In genomic region chr6:48770696-48771095, GRCm38 (mm10) we compare ENCODE assay signal across 18 mouse cellular contexts. TPM values are rescaled to one million over a fixed set of nuclear protein-coding genes. Genes with fewer than 3 reads are reported as not detected.
A peak's percentile ranks its signal among the peaks of the same experiment; 100 is the strongest.
DNase-seq lines count a peak whose midpoint lies in the region; ATAC-seq and TF ChIP-seq lines count a peak whose summit lies in the region.
"Had no signal": no experiment of that assay in that cellular context is flagged by ENCODE, and none has a peak within 500 bp of the region (broad histone marks: within the 10 kb centered on the region; RNA-seq: fewer than 3 reads in every experiment).

Gene Gimap3 (minus strand): TSS chr6:48770851.

- intact Hi-C loops in left cerebral cortex, postnatal 25 days (cut with DNase I) = loop anchor here (5.0 to 10.0 kb wide), 2 partner anchors 188 to 226 kb away; no protein-coding TSS in a partner anchor

- no peak within 1 kb of the TSS for H3K9ac ChIP-seq in intestine, postnatal 0 days (ENCODE audit: low read depth, low read length)
- H3K9ac ChIP-seq: embryonic facial prominence, embryonic 15.5 days; forebrain, embryonic 12.5 days; heart, embryonic 15.5 days; hindbrain, embryonic 14.5 days; liver, embryonic 12.5 days had no signal

- 75% methylated on average over 3 of the region's 3 CpGs for WGBS in intestine, postnatal 0 days

- H3K9me3 ChIP-seq in intestine, postnatal 0 days (ENCODE audit: control insufficient read depth) = no peaks in the 10 kb centered on the region
- H3K9me3 ChIP-seq: embryonic facial prominence, embryonic 15.5 days; forebrain, embryonic 12.5 days; heart, embryonic 15.5 days; limb, embryonic 10.5 days; liver, embryonic 12.5 days had no signal

- no peaks in the 10 kb centered on the region for H3K36me3 ChIP-seq in intestine, postnatal 0 days (ENCODE audit: control insufficient read depth, insufficient read depth)
- H3K36me3 ChIP-seq: embryonic facial prominence, embryonic 15.5 days; forebrain, embryonic 12.5 days; heart, embryonic 15.5 days; limb, embryonic 10.5 days; liver, embryonic 12.5 days had no signal

- peak; percentile 69 for ATAC-seq in CD4-positive, CD25-positive, alpha-beta regulatory T cell, adult 4 months
- ATAC-seq in intestine, postnatal 0 days = no peak
- ATAC-seq: liver, embryonic 12.5 days; lung, postnatal 0 days had no signal

- no peak for TF ChIP-seq CTCF in intestine, postnatal 0 days (IDR thresholded peaks at IDR 0.05; ENCODE audit: low read depth)

- H3K4me1 ChIP-seq in intestine, postnatal 0 days (replicated peaks; ENCODE audit: control insufficient read depth, insufficient read depth, low read length) = no peaks in the 10 kb centered on the region
- H3K4me1 ChIP-seq: embryonic facial prominence, embryonic 15.5 days; forebrain, embryonic 12.5 days; heart, embryonic 15.5 days; limb, embryonic 10.5 days; liver, embryonic 12.5 days had no signal

- no peak within 1 kb of the TSS for H3K27ac ChIP-seq in intestine, postnatal 0 days (ENCODE audit: low read depth, low read length)
- H3K27ac ChIP-seq: embryonic facial prominence, embryonic 15.5 days; forebrain, embryonic 12.5 days; heart, embryonic 15.5 days; hindbrain, embryonic 14.5 days; liver, embryonic 12.5 days had no signal

- H3K27me3 ChIP-seq in intestine, postnatal 0 days (replicated peaks; ENCODE audit: control insufficient read depth, insufficient read depth, low read length) = no peaks in the 10 kb centered on the region
- H3K27me3 ChIP-seq: embryonic facial prominence, embryonic 15.5 days; forebrain, embryonic 12.5 days; heart, embryonic 15.5 days; liver, embryonic 12.5 days had no signal

- H3K4me2 ChIP-seq in intestine, postnatal 0 days (replicated peaks; ENCODE audit: low read depth) = no peak within 1 kb of the TSS
- H3K4me2 ChIP-seq: embryonic facial prominence, embryonic 15.5 days; forebrain, embryonic 12.5 days; heart, embryonic 15.5 days; hindbrain, embryonic 14.5 days; liver, embryonic 12.5 days; midbrain, embryonic 11.5 days had no signal

- peak; percentile 34 for DNase-seq in lung, postnatal 36 days
- no peak for DNase-seq in lung, postnatal 10 days
- peak; percentile 82 for DNase-seq in induced T-regulatory cell, adult 2 months (ENCODE audit: low read depth)
- DNase-seq in thymus, postnatal 14 days = peak; percentile 19
- DNase-seq in left cerebral cortex, postnatal 25 days (ENCODE audit: low spot score in 2 of 2) = no peak
- DNase-seq: cerebellum, adult 9-10 months; kidney, adult 18-20 months had no signal

- H3K4me3 ChIP-seq in intestine, postnatal 0 days (ENCODE audit: low read depth, low read length) = no peak within 1 kb of the TSS
- H3K4me3 ChIP-seq: embryonic facial prominence, embryonic 15.5 days; forebrain, embryonic 12.5 days; heart, embryonic 15.5 days; limb, embryonic 10.5 days; liver, embryonic 12.5 days had no signal

RNA-seq across cellular contexts. Expression of gene Gimap3, which starts in this region (rescaled TPM):
- 1,000 to 10,000 TPM; 1,659 to 2,511 TPM for polyA plus RNA-seq in CD4-positive, CD25-positive, alpha-beta regulatory T cell, adult 4 months (2017; shearing (Covaris generic))
- not detected for total RNA-seq in left cerebral cortex, postnatal 25 days (2021)
- 0.58 and 0.64 TPM in 2 replicates for polyA plus RNA-seq in intestine, postnatal 0 days (2015; fragmentation: Nextera tagmentation; extraction: Ambion mirVana)
- polyA plus RNA-seq: embryonic facial prominence, embryonic 15.5 days; forebrain, embryonic 12.5 days; heart, embryonic 15.5 days; hindbrain, embryonic 14.5 days; limb, embryonic 10.5 days; liver, embryonic 12.5 days; midbrain, embryonic 11.5 days; neural tube, embryonic 11.5 days had no signal

Comparison
In these comparisons a context has a peak if more than half of its experiments do, and no peak if none do; other contexts are left out.
1. RNA of gene Gimap3 (polyA plus RNA-seq): 1,659 to 2,511 TPM in CD4-positive, CD25-positive, alpha-beta regulatory T cell, adult 4 months; 0.58 to 0.64 TPM in intestine, postnatal 0 days; every median in the first group is over 1,000 times any median in the second.
2. DNase-seq: peak in lung, postnatal 36 days (single experiment), induced T-regulatory cell, adult 2 months (single experiment) and thymus, postnatal 14 days (single experiment); none in lung, postnatal 10 days (single experiment) and left cerebral cortex, postnatal 25 days (0 of 2).